Mouse (Mus musculus) stomach, postnatal 0 days (tissue): ENCODE data around the gene Vps37b.

Experiments used
- CTCF ChIP-seq: IDR thresholded peaks from 2 replicates; pipeline ENCODE4 v1.5.1; 2016; ENCODE audit warnings: antibody characterized with exemption, low read depth, mild to moderate bottlenecking, moderate library complexity
- EP300 ChIP-seq: optimal IDR thresholded peaks from 2 replicates; pipeline ENCODE3; 2016; ENCODE audit warnings: antibody characterized with exemption

- TF ChIP-seq CTCF (no peak), EP300 (no peak)
Measured at GRCm38 (mm10) chr5:124034471-124034870, 2.4 kb upstream of the Vps37b start.
